Mouse (Mus musculus) stomach, embryonic 16.5 days (tissue): Measurements from ENCODE around the gene Swsap1. TPM values are rescaled to one million over a fixed set of nuclear protein-coding genes. Genes with fewer than 3 reads are reported as not detected.

Source experiments
- ATAC-seq: fragments of 200-750 bp; cut with Nextera tagmentation; 2 replicates; pipeline ENCODE4 v1.8.0; 2017; ENCODE audit warnings: moderate number of reproducible peaks, moderate TSS enrichment; ENCODE audit not compliant: insufficient read depth, low FRiP score
- H3K27ac ChIP-seq: fragments of 300-500 bp; sonication (generic); 2 replicates; pipeline ENCODE4 v1.5.1; 2014; ENCODE audit warnings: low read length
- H3K27me3 ChIP-seq: fragments of 300-500 bp; sonication (generic); 2 replicates; pipeline ENCODE4 v1.6.1; 2014; ENCODE audit warnings: low read length, control low read depth, mixed read lengths; ENCODE audit not compliant: control insufficient read depth, insufficient read depth
- H3K36me3 ChIP-seq: fragments of 300-500 bp; sonication (generic); 2 replicates; pipeline ENCODE4 v1.6.1; 2014; ENCODE audit warnings: low read length; ENCODE audit not compliant: control insufficient read depth, insufficient read depth
- H3K4me1 ChIP-seq: fragments of 300-500 bp; sonication (generic); 2 replicates; pipeline ENCODE4 v1.6.1; 2014; ENCODE audit warnings: low read length, control low read depth, mixed read lengths; ENCODE audit not compliant: control insufficient read depth, insufficient read depth
- H3K4me2 ChIP-seq: fragments of 300-500 bp; sonication (generic); 2 replicates; pipeline ENCODE4 v1.6.1; 2014; ENCODE audit warnings: low read depth, low read length, mixed read lengths
- H3K4me3 ChIP-seq: fragments of 300-500 bp; sonication (generic); replicated peaks from 2 replicates; pipeline ENCODE4 v1.5.1; 2014; ENCODE audit warnings: mild to moderate bottlenecking, low read length
- H3K9ac ChIP-seq: fragments of 300-500 bp; sonication (generic); 2 replicates; pipeline ENCODE4 v1.6.1; 2014; ENCODE audit warnings: low read length
- H3K9me3 ChIP-seq: fragments of 300-500 bp; sonication (generic); replicated peaks from 2 replicates; pipeline ENCODE4 v1.6.1; 2016; ENCODE audit warnings: low read length, control low read depth; ENCODE audit not compliant: control insufficient read depth
- WGBS: fragments of 180-500 bp; shearing (Covaris S2); extraction: QIAGEN DNeasy Blood & Tissue Kit; methylation state at CpG from one replicate; pipeline ENCODE4 v1.1.7; 2014; 5-methylcytosine and 5-hydroxymethylcytosine counted together
- polyA plus RNA-seq: library from polyadenylated mRNA; unstranded; fragments of >200 nt; fragmentation: Nextera tagmentation; extraction: Ambion mirVana; gene quantifications from 2 replicates; pipeline ENCODE4 v1.2.1, GENCODE M21; 2015

Gene Swsap1
- polyA plus RNA-seq, 1 experiment from 2014 or later = 6.0 TPM

DNA sequence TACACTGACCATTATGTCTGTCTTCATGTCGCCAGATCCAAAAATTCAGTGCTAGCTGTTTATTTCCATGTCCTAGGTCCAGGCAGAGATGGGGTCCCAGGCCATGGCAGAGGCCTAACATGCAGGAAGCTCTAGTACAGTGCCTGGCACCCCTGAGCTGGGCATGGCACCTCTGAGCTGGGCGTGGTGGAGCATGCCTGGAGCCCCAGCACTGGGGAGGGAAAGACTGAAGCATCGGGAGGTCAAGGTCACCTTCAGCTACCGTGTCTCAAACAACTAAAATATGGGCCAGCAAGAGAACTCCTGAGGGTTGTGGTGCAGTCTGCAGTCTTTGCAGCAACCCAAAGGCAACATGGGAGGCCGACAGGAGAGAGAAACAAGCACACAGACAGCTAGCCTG is 2.8 kb downstream of the Swsap1 start:
- no peaks in the 10 kb centered on the region for H3K36me3 ChIP-seq
- 76% methylated on average over 5 of the region's 5 CpGs for WGBS
- H3K27ac ChIP-seq = no peak overlapping the region
- no peak overlapping the region for H3K4me3 ChIP-seq
- no peak overlapping the region for H3K4me2 ChIP-seq
- ATAC-seq = no peak
- H3K27me3 ChIP-seq = peaks cover 20% of the 10 kb centered on the region
- H3K9me3 ChIP-seq = no peaks in the 10 kb centered on the region
- no peak overlapping the region for H3K9ac ChIP-seq
- peaks cover 27% of the 10 kb centered on the region for H3K4me1 ChIP-seq

DNA sequence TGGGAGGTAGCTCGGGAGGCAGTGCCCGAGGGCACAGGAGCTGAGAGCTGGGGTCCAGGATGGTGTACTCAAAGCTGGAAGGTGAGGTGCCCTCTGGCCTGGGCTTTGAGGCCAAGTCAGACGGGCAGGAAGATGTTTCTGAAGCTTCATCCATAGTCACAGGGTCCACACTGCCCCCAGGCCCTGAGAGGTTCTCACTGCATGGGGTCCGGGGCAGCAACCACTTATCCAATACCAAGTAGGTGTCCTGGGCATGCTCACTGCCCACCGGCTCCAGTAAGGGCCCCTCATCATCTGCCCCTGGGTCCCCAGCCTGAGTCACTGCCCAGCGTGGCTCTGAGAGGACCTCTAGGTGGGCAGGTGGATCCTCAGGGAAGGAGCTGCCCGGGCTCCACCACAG is 3.7 kb downstream of the Swsap1 start:
- peaks cover 31% of the 10 kb centered on the region for H3K4me1 ChIP-seq
- H3K27me3 ChIP-seq = peaks cover 20% of the 10 kb centered on the region
- no peak overlapping the region for H3K9ac ChIP-seq
- no peak overlapping the region for H3K27ac ChIP-seq
- no peak for ATAC-seq
- no peaks in the 10 kb centered on the region for H3K9me3 ChIP-seq
- H3K36me3 ChIP-seq = no peaks in the 10 kb centered on the region
- 87% methylated on average over 7 of the region's 7 CpGs for WGBS
- no peak overlapping the region for H3K4me2 ChIP-seq
- H3K4me3 ChIP-seq = no peak overlapping the region

DNA sequence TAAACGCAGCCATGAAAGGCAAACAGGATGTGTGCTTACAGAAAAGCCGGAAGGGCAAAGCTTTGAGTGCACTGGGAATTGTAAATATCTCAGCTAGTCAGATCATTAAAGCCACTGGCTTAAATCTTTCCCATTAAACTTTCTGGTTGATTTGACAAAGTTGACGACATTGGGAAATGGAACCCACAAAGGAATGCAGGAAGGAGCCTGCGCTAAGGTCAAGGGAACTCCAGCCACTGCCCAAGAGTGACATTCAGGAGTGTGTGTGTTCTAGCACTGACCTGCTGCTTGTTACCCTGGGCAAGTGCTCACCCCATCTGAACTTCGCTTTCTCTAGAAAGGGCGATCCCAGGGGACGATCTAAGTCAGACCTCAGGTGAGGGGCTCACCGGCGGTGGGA is 4.6 kb downstream of the Swsap1 start:
- H3K4me1 ChIP-seq = peaks cover 31% of the 10 kb centered on the region
- no peak overlapping the region for H3K27ac ChIP-seq
- no peak overlapping the region for H3K4me2 ChIP-seq

DNA sequence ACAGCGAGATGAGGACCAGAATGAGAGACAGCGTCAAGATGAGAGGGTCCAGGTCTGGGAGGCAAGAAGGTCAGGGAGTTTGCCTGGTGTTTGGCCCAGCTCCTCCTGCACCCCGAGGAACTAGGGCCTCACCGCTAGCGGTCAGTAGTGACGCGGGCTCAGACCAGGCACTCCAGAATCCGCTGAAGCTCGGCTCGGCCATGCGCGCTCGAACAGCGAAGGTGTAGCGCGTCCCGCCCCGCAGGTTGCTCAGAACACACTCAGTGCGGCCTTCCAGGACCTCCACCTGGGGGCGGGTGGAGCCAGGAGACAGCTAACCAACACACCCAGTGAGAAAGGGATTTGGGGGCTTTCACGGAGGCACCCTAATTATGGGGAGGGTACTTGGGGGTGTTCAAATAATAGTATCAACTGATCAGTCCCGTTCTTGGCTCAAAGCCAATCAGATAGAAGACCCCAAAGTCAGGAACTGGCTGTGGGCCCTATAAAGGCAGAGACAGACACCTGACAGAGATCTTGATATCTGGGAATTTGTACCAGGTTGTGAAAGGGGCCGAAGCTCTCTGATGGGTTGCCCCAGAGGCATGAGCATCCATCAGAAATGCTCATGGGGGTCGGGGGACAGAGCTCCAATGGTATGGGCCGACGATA is 5.1 kb downstream of the Swsap1 start:
- Histone ChIP-seq H3K4me1 (peaks cover 31% of the 10 kb centered on the region), H3K9me3 (no peaks in the 10 kb centered on the region), H3K36me3 (no peaks in the 10 kb centered on the region), H3K27me3 (peaks cover 20% of the 10 kb centered on the region), H3K27ac (no peak overlapping the region), H3K9ac (no peak overlapping the region), H3K4me2 (peak overlapping the region; percentile 69; the same call in 1 of the 2 replicates), H3K4me3 (peak overlapping the region; percentile 45; the same call in 1 of the 2 replicates)
- ATAC-seq = no peak
- 13% methylated on average over 26 of the region's 26 CpGs for WGBS

More for the DNA sequence above, 4.6 kb downstream of the Swsap1 start:
- 50% methylated on average over 9 of the region's 9 CpGs for WGBS
- Histone ChIP-seq H3K36me3 (no peaks in the 10 kb centered on the region), H3K4me3 (no peak overlapping the region), H3K27me3 (peaks cover 20% of the 10 kb centered on the region), H3K9ac (no peak overlapping the region), H3K9me3 (no peaks in the 10 kb centered on the region)
- ATAC-seq = no peak

DNA sequence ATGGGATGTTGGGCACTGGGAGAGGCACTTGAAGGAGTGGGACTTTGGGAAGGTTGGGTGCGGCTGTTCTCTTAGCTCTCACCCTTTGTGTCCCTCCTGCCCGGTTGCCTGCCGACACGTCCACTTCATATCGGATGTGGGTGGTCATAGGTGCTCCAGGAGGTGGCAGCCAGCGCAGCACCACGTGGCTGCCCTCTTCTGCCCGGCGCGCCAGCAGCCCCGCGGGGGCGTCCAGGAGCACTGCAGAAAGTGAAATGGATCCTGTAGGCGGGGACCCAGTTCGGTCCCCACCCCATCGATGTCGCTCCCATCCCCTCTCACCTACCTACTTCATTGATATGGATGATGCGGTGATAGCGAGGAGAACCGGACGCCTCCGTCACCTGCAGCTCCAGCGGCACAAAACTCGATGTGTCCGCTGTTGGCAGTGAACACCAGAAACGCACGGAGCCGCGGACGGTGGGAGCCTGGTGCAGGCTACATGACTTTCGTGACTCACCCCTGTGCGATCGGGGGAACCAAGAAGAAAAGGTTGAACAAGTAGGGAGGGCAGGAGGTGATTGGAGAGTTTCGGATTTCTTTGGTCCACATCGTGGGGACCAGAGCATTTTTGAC is 5.9 kb downstream of the Swsap1 start:
- WGBS = 3% methylated on average over 35 of the region's 35 CpGs
- H3K4me1 ChIP-seq = peaks cover 28% of the 10 kb centered on the region
- H3K27ac ChIP-seq = no peak overlapping the region
- ATAC-seq = no peak
- peaks cover 20% of the 10 kb centered on the region for H3K27me3 ChIP-seq
- no peaks in the 10 kb centered on the region for H3K36me3 ChIP-seq
- H3K9ac ChIP-seq = peak overlapping the region; percentile 64; the same call in 1 of the 2 replicates
- peak overlapping the region; percentile 45 for H3K4me3 ChIP-seq
- H3K4me2 ChIP-seq = peak overlapping the region; percentile 69
- no peaks in the 10 kb centered on the region for H3K9me3 ChIP-seq

DNA sequence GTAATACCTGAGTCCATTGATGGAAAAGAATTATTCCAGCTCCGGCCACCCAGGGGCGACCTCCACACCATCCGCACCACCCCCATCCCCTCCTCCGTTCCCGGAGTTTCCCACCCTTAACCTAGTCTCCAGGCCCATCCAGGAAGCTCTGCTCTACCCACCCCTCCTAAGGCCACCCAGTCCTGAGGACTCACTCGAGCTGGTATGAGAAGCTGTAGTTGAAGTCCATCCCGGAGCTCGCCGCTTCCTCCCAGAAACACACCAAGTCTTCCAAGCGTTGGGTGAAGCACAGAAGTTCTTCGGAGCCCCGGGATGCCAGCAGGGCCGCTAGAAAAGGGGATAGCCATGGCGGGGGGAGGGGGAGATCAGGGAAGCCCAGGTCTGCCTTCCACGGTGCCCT is 6.5 kb downstream of the Swsap1 start:
- peak overlapping the region; percentile 64 for H3K9ac ChIP-seq
- under 1% methylated on average over 15 of the region's 15 CpGs for WGBS
- peaks cover 28% of the 10 kb centered on the region for H3K4me1 ChIP-seq
- no peak for ATAC-seq
- peak overlapping the region; percentile 69 for H3K4me2 ChIP-seq
- H3K27ac ChIP-seq = no peak overlapping the region
- no peaks in the 10 kb centered on the region for H3K36me3 ChIP-seq
- peak overlapping the region; percentile 45 for H3K4me3 ChIP-seq
- H3K27me3 ChIP-seq = peaks cover 20% of the 10 kb centered on the region
- no peaks in the 10 kb centered on the region for H3K9me3 ChIP-seq

DNA sequence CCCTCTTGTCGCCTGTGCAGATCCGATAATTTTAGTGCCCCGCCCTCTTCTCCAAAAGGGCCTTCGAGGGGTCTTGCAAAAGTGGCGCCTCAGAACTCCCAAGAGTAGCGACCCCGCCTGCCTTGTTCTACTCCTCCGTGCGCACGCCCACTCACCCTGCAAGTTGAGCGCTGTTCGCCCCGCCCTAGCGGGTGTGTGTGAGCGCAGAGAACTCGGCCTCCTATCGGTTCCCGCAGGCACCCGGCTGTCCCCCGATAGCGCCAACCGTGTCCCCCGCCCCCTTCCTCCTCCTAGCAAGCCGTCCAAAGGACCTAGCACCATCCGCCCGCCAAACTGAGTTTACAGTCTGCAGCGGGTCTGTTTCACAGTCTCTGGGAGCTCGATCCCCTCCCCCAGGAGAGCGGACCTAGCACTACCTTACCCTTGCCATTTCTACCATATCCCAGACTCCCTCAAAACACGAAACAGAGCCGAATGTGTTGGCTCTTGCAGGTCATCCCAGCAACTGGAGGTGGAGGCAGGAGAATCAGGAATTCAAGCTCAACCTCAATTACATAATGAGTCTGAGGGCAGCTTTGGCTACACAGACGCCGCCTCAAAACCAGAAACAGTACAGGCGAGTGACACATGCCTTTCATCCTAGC is 7.0 kb downstream of the Swsap1 start:
- H3K4me1 ChIP-seq = peaks cover 28% of the 10 kb centered on the region
- H3K27me3 ChIP-seq = peaks cover 20% of the 10 kb centered on the region
- no peaks in the 10 kb centered on the region for H3K36me3 ChIP-seq
- H3K9ac ChIP-seq = peak overlapping the region; percentile 64
- no peak overlapping the region for H3K27ac ChIP-seq
- no peaks in the 10 kb centered on the region for H3K9me3 ChIP-seq
- H3K4me2 ChIP-seq = peak overlapping the region; percentile 69
- H3K4me3 ChIP-seq = peak overlapping the region; percentile 45
- peak; percentile 81 for ATAC-seq
- WGBS = 4% methylated on average over 34 of the region's 34 CpGs

DNA sequence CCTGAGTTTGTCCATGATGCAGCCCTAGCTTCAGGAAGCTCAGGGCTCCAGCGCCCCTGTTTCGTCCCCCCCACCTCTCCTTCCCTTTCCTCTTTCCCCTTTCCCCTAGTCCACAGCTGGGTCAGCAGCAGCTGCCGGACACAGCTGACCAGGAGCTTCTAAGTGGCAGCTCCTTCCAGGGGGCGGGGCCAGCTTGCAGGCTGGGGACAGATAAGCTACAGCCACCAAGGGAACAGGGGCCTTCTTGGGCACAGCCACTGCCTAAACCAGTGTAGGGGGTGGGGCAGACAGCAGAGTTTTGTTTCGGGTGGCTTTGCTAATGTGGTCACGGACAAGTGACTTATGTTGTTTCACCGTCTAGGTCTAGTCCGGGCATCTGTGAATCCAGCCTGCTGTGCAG is 7.9 kb downstream of the Swsap1 start, which contains the start of gene Epor:
Gene Epor (minus strand): TSS at position 90 of the 400 bp plus-strand sequence.
- peak; percentile 57; the same call in 1 of the 2 replicates for ATAC-seq
- WGBS = 19% methylated on average over 8 of the region's 8 CpGs
- Histone ChIP-seq H3K4me2 (peak within 1 kb of the TSS; percentile 69), H3K9ac (peak within 1 kb of the TSS; percentile 64), H3K36me3 (no peaks in the 10 kb centered on the region), H3K27ac (no peak within 1 kb of the TSS), H3K27me3 (peaks cover 20% of the 10 kb centered on the region), H3K9me3 (no peaks in the 10 kb centered on the region), H3K4me3 (peak within 1 kb of the TSS; percentile 45), H3K4me1 (peaks cover 28% of the 10 kb centered on the region)

DNA sequence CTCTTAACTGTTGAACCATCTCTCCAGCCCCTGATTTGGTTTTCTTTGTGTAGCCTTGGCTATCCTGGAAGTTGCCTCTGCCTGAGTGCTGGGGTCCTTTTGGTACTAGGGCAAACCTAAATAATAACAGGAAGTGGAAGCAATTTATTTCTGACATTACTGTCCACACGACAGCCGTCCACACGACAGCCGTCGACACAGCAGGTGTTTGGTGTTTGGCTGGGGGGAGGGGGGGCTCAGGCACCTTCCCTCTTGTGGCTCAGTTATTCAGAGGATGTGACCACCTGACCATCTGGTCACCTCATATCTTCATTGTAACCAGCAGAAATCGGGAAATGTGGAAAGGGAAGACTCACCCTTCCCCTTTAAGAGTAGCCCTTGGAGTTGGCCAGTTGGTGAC is 13.3 kb downstream of the Swsap1 start:
- Histone ChIP-seq H3K4me2 (no peak overlapping the region), H3K9ac (no peak overlapping the region), H3K27ac (no peak overlapping the region), H3K27me3 (no peaks in the 10 kb centered on the region), H3K4me3 (no peak overlapping the region), H3K36me3 (no peaks in the 10 kb centered on the region), H3K9me3 (no peaks in the 10 kb centered on the region), H3K4me1 (no peaks in the 10 kb centered on the region; the same call in 1 of the 2 replicates)
- WGBS = 39% methylated on average over 6 of the region's 6 CpGs
- no peak for ATAC-seq
